Mouse (Mus musculus) megakaryocyte, embryonic 14.5 days (primary cell): ENCODE data around the gene Capn10. TPM values are rescaled to one million over a fixed set of nuclear protein-coding genes. Genes with fewer than 3 reads are reported as not detected.
"Not testable (repeated sequence)": the region's sequence is repeated elsewhere in the genome, so short reads cannot be mapped to it uniquely, and the experiment has no call there.

Experiments
- H3K27me3 ChIP-seq: replicated peaks from 2 replicates; pipeline ENCODE3; 2012; ENCODE audit warnings: inconsistent platforms
- H3K36me3 ChIP-seq: replicated peaks from 2 replicates; pipeline ENCODE3; 2012; ENCODE audit warnings: low read length, inconsistent platforms, mixed read lengths
- H3K4me1 ChIP-seq: 2 replicates; pipeline ENCODE4 v1.6.1; 2012; ENCODE audit warnings: inconsistent platforms
- H3K4me3 ChIP-seq: replicated peaks from 2 replicates; pipeline ENCODE3; 2012; ENCODE audit warnings: moderate library complexity, mild to moderate bottlenecking, inconsistent platforms
- H3K9me3 ChIP-seq: 2 replicates; pipeline ENCODE4 v1.6.1; 2012; ENCODE audit warnings: inconsistent platforms
- FLI1 ChIP-seq: IDR thresholded peaks from 2 replicates; pipeline ENCODE4 v1.6.1; 2012; ENCODE audit warnings: low read length, inconsistent platforms, mixed read lengths
- GATA1 ChIP-seq: IDR thresholded peaks from 3 replicates; pipeline ENCODE4 v1.6.1; 2012; ENCODE audit warnings: mixed read lengths, low read length, inconsistent platforms, borderline replicate concordance
- polyA plus RNA-seq: library from polyadenylated mRNA; stranded (reverse); fragments of >175 nt; gene quantifications from 2 replicates; pipeline ENCODE4 v1.2.3, GENCODE M21; 2012; ENCODE audit warnings: low replicate concordance; ENCODE audit not compliant: insufficient read depth

Capn10 gene
- polyA plus RNA-seq, 1 experiment = 12.4 TPM

- Histone ChIP-seq H3K4me3 (no peak overlapping the region), H3K27me3 (peaks cover 4% of the 10 kb centered on the region), H3K4me1 (peaks cover 42% of the 10 kb centered on the region), H3K9me3 (peaks cover 16% of the 10 kb centered on the region), H3K36me3 (peaks cover 40% of the 10 kb centered on the region)
- TF ChIP-seq FLI1 = no peak
- no peak for TF ChIP-seq GATA1
Measured at GRCm38 (mm10) chr1:92936467-92936866, 2.3 kb downstream of the Capn10 start.

GRCm38 (mm10) chr1:92937797-92938196, 3.6 kb downstream of the Capn10 start:
- Histone ChIP-seq H3K4me1 (peaks cover 42% of the 10 kb centered on the region), H3K36me3 (peaks cover 54% of the 10 kb centered on the region), H3K27me3 (no peaks in the 10 kb centered on the region), H3K4me3 (no peak overlapping the region), H3K9me3 (peaks cover 4% of the 10 kb centered on the region; the same call in 1 of the 2 replicates)
- TF ChIP-seq FLI1 (no peak), GATA1 (no peak)

DNA sequence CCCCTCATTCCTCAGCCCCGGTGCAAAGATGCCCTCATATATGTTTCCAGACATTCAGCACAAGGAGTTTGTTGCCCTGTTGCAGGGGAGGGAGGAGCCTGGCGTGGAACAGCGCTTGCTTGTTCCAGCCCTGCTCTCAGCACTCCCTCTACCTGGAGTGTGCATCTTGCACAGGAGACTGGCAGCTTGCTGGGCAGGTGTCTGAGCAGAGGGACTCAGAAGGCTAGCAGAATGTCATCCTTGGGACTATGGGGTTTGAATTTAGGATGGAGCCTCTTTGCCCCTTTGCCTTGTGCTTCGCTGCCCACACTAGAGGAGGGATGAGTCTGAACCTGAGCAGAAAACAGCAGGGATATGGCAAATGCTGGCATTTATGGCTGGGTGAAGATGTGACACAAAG, 5.6 kb downstream of the Capn10 start:
- H3K4me1 ChIP-seq = peaks cover 25% of the 10 kb centered on the region
- no peaks in the 10 kb centered on the region for H3K27me3 ChIP-seq
- H3K4me3 ChIP-seq = no peak overlapping the region
- TF ChIP-seq GATA1 (no peak), FLI1 (no peak)
- no peaks in the 10 kb centered on the region for H3K9me3 ChIP-seq
- peaks cover 73% of the 10 kb centered on the region for H3K36me3 ChIP-seq

GRCm38 (mm10) chr1:92943219-92943989, 9.2 kb downstream of the Capn10 start:
- Histone ChIP-seq H3K4me1 (no peaks in the 10 kb centered on the region), H3K4me3 (peak overlapping the region; percentile 38), H3K36me3 (peaks cover 97% of the 10 kb centered on the region), H3K27me3 (no peaks in the 10 kb centered on the region), H3K9me3 (no peaks in the 10 kb centered on the region)
- TF ChIP-seq GATA1 = no peak
- TF ChIP-seq FLI1 = no peak

- no peaks in the 10 kb centered on the region for H3K9me3 ChIP-seq
- peaks cover 13% of the 10 kb centered on the region for H3K4me1 ChIP-seq
- H3K27me3 ChIP-seq = peaks cover 1% of the 10 kb centered on the region
- peaks cover 64% of the 10 kb centered on the region for H3K36me3 ChIP-seq
- no peak for TF ChIP-seq FLI1
- TF ChIP-seq GATA1 = no peak
- H3K4me3 ChIP-seq = no peak overlapping the region
Measured at GRCm38 (mm10) chr1:92947966-92948365, 13.8 kb downstream of the Capn10 start.

GRCm38 (mm10) chr1:92949426-92949825, 15.2 kb downstream of the Capn10 start:
- Histone ChIP-seq H3K27me3 (peaks cover 1% of the 10 kb centered on the region), H3K4me1 (peaks cover 13% of the 10 kb centered on the region), H3K4me3 (no peak overlapping the region), H3K36me3 (peaks cover 50% of the 10 kb centered on the region), H3K9me3 (no peaks in the 10 kb centered on the region)
- no peak for TF ChIP-seq FLI1
- no peak for TF ChIP-seq GATA1

GRCm38 (mm10) chr1:92950607-92951006, 16.4 kb downstream of the Capn10 start, which contains the start of gene Gpr35:
Gene Gpr35, plus strand, starts transcription at chr1:92950865.
- peaks cover 13% of the 10 kb centered on the region for H3K4me1 ChIP-seq
- no peaks in the 10 kb centered on the region for H3K9me3 ChIP-seq
- H3K27me3 ChIP-seq = peaks cover 1% of the 10 kb centered on the region
- TF ChIP-seq GATA1 (no peak), FLI1 (no peak)
- H3K36me3 ChIP-seq = peaks cover 38% of the 10 kb centered on the region
- H3K4me3 ChIP-seq = no peak within 1 kb of the TSS

GRCm38 (mm10) chr1:92953641-92954040, 19.5 kb downstream of the Capn10 start:
- no peak for TF ChIP-seq GATA1
- no peak overlapping the region for H3K4me3 ChIP-seq
- peaks cover 25% of the 10 kb centered on the region for H3K4me1 ChIP-seq
- no peaks in the 10 kb centered on the region for H3K9me3 ChIP-seq
- H3K27me3 ChIP-seq = peaks cover 1% of the 10 kb centered on the region
- H3K36me3 ChIP-seq = peaks cover 7% of the 10 kb centered on the region

- Histone ChIP-seq H3K4me1 (peaks cover 20% of the 10 kb centered on the region), H3K4me3 (peak overlapping the region; percentile 84)
- H3K27me3 ChIP-seq, H3K9me3 ChIP-seq, H3K36me3 ChIP-seq: not testable (repeated sequence)
Measured at GRCm38 (mm10) chr1:92956571-92957335, 22.6 kb downstream of the Capn10 start.

DNA sequence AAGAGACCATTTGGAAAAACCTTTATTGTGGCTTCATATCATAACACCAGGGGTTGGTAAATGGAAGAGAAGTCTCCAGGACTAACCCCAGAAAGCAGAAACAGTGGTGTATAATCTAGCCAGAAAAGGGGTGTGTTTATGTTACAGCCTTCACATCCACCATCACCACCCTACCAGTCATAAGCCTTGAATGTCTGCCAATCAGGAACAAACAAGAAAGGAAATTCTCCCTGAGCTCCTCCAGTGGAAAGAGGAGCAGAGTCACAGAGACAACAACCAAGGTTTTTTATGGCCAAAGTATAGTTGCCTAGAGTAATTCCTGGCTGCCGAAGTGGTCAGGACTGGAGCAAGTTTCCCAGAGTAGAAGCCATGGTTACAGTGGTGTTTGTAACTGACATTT, 24.8 kb downstream of the Capn10 start:
- Histone ChIP-seq H3K9me3 (no peaks in the 10 kb centered on the region), H3K36me3 (no peaks in the 10 kb centered on the region), H3K4me1 (peaks cover 14% of the 10 kb centered on the region), H3K27me3 (peaks cover 18% of the 10 kb centered on the region), H3K4me3 (no peak overlapping the region)
- TF ChIP-seq FLI1 (no peak), GATA1 (no peak)

GRCm38 (mm10) chr1:92970791-92971190, 36.6 kb downstream of the Capn10 start:
- peaks cover 23% of the 10 kb centered on the region for H3K27me3 ChIP-seq
- not testable (repeated sequence) for H3K36me3 ChIP-seq, H3K4me1 ChIP-seq, H3K4me3 ChIP-seq, H3K9me3 ChIP-seq
